Mouse (Mus musculus): ENCODE results near the gene Clk1. TPM values are rescaled to one million over a fixed set of nuclear protein-coding genes. Genes with fewer than 3 reads are reported as not detected.

The Clk1 gene
- total RNA-seq, 1 experiment from 2014 or later = 167 TPM

Other genes starting within 250 kb of the Clk1 start
- gene Aox4, start 213.7 kb downstream of the Clk1 start, total RNA-seq (2021) = 0.07 and 0.08 TPM in 2 replicates
- 0.23 and 0.26 TPM in 2 replicates for gene Aox2, start 145.7 kb downstream of the Clk1 start, total RNA-seq (2021)
- gene Bzw1, start 31.2 kb downstream of the Clk1 start, total RNA-seq (2021) = 180 and 184 TPM in 2 replicates
- 17.6 and 18.8 TPM in 2 replicates for gene Nif3l1, start 21.1 kb upstream of the Clk1 start, total RNA-seq (2021)
- gene Ppil3, start 21.4 kb upstream of the Clk1 start, total RNA-seq (2021) = 26.5 and 35.0 TPM in 2 replicates
- 20.5 and 24.9 TPM in 2 replicates for gene Orc2, start 81.0 kb upstream of the Clk1 start, total RNA-seq (2021)
- gene Fam126b, start 162.3 kb upstream of the Clk1 start, total RNA-seq (2021) = 51.3 and 53.5 TPM in 2 replicates
- gene Ndufb3, start 162.3 kb upstream of the Clk1 start, total RNA-seq (2021) = 224 and 254 TPM in 2 replicates